Mouse (Mus musculus): ENCODE data around the gene Sipa1l1. TPM values are rescaled to one million over a fixed set of nuclear protein-coding genes. Genes with fewer than 3 reads are reported as not detected.

Gene Sipa1l1
- polyA plus RNA-seq, 1 experiment from 2014 or later, result 14.3 TPM

DNA sequence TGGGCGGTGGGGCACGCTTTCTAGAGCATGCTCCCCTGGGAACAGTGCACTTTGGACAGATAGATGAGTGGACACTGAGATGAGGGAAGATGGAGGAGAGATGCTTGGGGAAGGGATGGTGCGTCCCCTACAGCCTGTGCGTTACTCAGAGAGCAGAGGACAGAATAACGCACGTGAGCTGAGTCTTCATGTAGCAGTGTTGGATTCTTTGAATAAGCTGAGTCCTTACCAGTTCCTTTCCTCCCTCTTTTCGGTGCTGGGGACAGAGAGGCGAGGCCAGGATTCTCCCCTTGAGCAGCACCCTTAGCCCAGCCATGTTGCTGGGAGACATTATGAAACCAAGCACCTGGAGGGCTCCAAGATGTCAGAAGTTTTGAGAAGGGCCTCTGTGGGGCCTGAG is 152.3 kb downstream of the Sipa1l1 start:
- Histone ChIP-seq H3K4me2 (replicated peaks) (no peak overlapping the region), H3K4me3 (replicated peaks) (no peak overlapping the region), H3K9ac (replicated peaks) (no peak overlapping the region), H3K4me1 (replicated peaks) (peaks cover 2% of the 10 kb centered on the region; the same call in 1 of the 2 replicates), H3K27me3 (no peaks in the 10 kb centered on the region), H3K9me3 (no peaks in the 10 kb centered on the region), H3K36me3 (no peaks in the 10 kb centered on the region), H3K27ac (no peak overlapping the region)
- ATAC-seq, result no peak
- WGBS, result 80% methylated on average over 8 of the region's 8 CpGs

DNA sequence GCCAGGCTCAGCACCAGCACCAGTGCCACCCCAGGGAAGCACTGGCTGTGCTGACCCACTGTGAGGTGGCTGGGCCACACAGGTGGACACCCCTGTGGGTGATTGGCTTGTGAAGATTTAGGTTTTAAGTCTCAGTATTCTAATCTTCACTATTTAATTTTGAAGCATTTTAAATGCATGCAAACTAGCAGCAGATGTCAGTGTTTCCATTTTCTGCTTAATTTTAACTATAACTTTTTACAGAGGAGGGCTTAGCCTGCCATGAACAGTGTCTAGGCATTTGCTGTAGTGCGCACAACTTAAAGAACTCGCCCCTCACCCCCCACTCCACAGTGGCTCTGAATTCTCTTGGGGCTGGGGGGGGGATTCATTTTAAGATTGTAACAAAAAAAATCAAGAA is 152.7 kb downstream of the Sipa1l1 start:
- 92% methylated on average over 2 of the region's 2 CpGs for WGBS
- Histone ChIP-seq H3K4me1 (replicated peaks) (peaks cover 2% of the 10 kb centered on the region; the same call in 1 of the 2 replicates), H3K9ac (replicated peaks) (no peak overlapping the region), H3K27me3 (no peaks in the 10 kb centered on the region), H3K27ac (no peak overlapping the region), H3K36me3 (no peaks in the 10 kb centered on the region), H3K4me2 (replicated peaks) (no peak overlapping the region), H3K4me3 (replicated peaks) (no peak overlapping the region), H3K9me3 (no peaks in the 10 kb centered on the region)
- no peak for ATAC-seq

DNA sequence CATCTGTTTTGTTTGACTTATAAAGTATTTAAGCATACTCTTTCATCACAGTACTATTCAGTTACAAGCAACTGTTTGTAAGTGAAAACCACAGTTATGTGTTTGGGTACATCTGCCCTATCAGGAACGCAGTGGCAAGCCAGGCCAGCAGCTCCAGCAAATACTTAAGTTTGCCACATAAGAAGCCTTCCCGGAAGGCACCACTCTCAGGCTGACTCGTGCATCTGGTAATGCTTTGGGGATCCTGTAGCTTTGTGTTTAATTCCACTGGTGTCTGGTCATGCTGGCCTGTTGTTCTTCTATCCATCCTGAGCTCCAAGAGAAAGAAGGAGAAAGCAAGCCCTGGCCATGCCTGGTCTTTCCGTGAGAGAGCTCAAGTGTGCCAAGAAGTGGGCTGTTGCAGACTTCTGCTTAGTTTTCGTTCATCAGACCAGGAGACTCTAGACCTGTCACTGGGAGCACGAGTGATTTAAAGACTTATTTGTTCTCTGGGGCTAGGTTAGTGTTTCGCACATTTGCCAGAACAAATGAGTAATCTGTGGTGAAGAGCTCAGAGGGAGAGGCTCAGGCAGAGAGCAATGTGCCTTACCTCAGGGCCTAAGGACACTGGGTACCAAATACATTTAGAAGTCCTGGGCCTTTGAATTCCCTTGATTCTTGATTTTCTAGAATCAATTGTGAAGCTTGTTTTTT is 153.8 kb downstream of the Sipa1l1 start:
- H3K27me3 ChIP-seq, result no peaks in the 10 kb centered on the region
- peaks cover 2% of the 10 kb centered on the region; the same call in 1 of the 2 replicates for H3K4me1 ChIP-seq (replicated peaks)
- ATAC-seq, result no peak
- H3K27ac ChIP-seq, result no peak overlapping the region
- no peak overlapping the region for H3K4me2 ChIP-seq (replicated peaks)
- no peak overlapping the region for H3K9ac ChIP-seq (replicated peaks)
- H3K36me3 ChIP-seq, result no peaks in the 10 kb centered on the region
- no peak overlapping the region for H3K4me3 ChIP-seq (replicated peaks)
- no peaks in the 10 kb centered on the region for H3K9me3 ChIP-seq
- 77% methylated on average over 7 of the region's 7 CpGs for WGBS

DNA sequence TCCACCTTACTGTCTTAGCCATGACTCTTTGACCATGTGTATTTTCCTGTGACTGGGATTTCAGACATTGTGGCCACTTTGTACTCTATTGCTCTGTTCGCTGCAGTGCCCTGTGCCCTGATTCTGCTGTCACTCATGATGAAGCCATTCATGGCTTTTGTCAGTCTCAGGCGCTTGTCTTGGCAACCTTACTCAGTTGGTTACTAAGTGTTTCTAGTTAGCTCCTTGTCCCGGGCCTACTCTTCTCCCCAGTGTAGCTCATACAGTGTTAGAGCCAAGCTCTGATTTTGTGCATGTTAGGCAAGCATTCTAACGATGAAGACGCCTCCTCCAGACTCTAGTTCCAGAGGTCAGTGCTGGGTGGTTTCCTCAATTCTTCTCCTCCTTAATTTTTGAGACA is 155.5 kb downstream of the Sipa1l1 start:
- H3K27me3 ChIP-seq, result no peaks in the 10 kb centered on the region
- H3K4me2 ChIP-seq (replicated peaks), result no peak overlapping the region
- H3K36me3 ChIP-seq, result no peaks in the 10 kb centered on the region
- no peak for ATAC-seq
- no peak overlapping the region for H3K4me3 ChIP-seq (replicated peaks)
- no peaks in the 10 kb centered on the region for H3K9me3 ChIP-seq
- H3K9ac ChIP-seq (replicated peaks), result no peak overlapping the region
- 75% methylated on average over 5 of the region's 5 CpGs for WGBS
- no peak overlapping the region for H3K27ac ChIP-seq
- peaks cover 2% of the 10 kb centered on the region; the same call in 1 of the 2 replicates for H3K4me1 ChIP-seq (replicated peaks)

DNA sequence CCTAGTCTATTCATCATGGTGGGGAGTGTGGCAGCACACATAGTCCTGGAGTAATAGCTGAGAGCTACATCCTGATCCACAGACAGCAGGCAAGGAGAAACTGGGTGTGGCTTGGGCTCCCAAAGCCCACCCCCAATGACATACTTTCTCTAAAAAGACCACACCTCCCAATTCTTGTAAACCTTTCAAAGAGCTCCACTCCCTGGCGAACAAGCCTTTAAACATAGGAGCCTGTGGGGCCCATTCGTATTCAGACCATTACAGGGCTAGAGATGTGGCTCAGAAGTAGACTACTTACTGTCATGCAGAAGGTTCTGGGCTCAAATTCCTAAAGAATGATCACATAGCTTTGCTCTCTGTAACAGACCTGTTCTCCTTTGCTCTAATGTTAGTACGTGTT is 156.4 kb downstream of the Sipa1l1 start:
- Histone ChIP-seq H3K4me2 (replicated peaks) (no peak overlapping the region), H3K9ac (replicated peaks) (no peak overlapping the region), H3K4me1 (replicated peaks) (peaks cover 2% of the 10 kb centered on the region; the same call in 1 of the 2 replicates), H3K27me3 (no peaks in the 10 kb centered on the region), H3K36me3 (no peaks in the 10 kb centered on the region), H3K27ac (no peak overlapping the region), H3K9me3 (no peaks in the 10 kb centered on the region), H3K4me3 (replicated peaks) (no peak overlapping the region)
- 84% methylated on average over 3 of the region's 3 CpGs for WGBS
- ATAC-seq, result no peak

DNA sequence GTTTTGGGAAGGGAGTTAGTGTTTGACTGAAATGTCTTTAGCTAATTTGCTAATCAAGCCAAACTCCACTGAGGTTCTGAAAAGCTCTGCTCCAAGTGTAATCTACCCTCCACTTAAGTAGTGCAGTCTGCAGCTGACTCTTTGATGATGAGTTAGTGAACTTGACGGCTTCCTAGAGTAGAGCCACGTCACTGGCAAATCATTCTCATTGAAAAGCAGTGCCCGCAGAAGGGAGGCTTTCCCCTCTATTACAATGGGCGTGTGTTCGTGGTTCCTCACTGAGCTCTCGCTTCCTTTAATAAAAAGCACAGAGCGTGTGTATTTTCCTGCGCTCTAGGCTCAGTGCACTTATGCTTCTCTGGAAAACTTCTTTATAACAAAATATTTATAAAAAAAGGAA is 157.3 kb downstream of the Sipa1l1 start:
- Histone ChIP-seq H3K9me3 (no peaks in the 10 kb centered on the region), H3K36me3 (no peaks in the 10 kb centered on the region), H3K27me3 (no peaks in the 10 kb centered on the region), H3K4me3 (replicated peaks) (no peak overlapping the region), H3K4me2 (replicated peaks) (no peak overlapping the region), H3K9ac (replicated peaks) (no peak overlapping the region), H3K4me1 (replicated peaks) (0 out of 2 replicates have a peak, but pooled peaks cover 2% of the 10 kb centered on the region), H3K27ac (no peak overlapping the region)
- no peak for ATAC-seq
- WGBS, result 60% methylated on average over 8 of the region's 8 CpGs

DNA sequence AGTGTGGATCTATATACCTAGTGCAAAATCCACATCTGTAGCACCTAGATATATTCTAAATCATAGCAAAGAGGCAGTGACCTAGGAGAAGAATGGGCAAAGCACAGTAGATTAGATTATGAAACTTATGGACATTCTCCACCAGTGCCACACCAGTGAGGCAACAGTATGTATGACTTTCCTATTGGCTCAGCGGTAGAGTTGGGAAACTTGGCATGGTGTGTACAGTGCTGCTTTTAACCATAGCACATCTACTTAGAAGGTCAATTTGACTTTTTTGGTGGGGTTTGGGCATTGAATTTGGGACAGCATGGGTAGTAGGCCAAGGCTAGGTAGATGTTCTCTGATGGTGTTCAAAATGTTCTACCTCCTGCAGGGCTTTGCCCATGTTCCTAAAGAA is 159.0 kb downstream of the Sipa1l1 start:
- 95% methylated on average over 1 of the region's 1 CpGs for WGBS
- no peak overlapping the region for H3K27ac ChIP-seq
- no peak overlapping the region for H3K9ac ChIP-seq (replicated peaks)
- no peak overlapping the region for H3K4me2 ChIP-seq (replicated peaks)
- no peaks in the 10 kb centered on the region for H3K27me3 ChIP-seq
- H3K9me3 ChIP-seq, result no peaks in the 10 kb centered on the region
- no peaks in the 10 kb centered on the region for H3K36me3 ChIP-seq
- H3K4me3 ChIP-seq (replicated peaks), result no peak overlapping the region
- no peaks in the 10 kb centered on the region for H3K4me1 ChIP-seq (replicated peaks)
- ATAC-seq, result no peak

DNA sequence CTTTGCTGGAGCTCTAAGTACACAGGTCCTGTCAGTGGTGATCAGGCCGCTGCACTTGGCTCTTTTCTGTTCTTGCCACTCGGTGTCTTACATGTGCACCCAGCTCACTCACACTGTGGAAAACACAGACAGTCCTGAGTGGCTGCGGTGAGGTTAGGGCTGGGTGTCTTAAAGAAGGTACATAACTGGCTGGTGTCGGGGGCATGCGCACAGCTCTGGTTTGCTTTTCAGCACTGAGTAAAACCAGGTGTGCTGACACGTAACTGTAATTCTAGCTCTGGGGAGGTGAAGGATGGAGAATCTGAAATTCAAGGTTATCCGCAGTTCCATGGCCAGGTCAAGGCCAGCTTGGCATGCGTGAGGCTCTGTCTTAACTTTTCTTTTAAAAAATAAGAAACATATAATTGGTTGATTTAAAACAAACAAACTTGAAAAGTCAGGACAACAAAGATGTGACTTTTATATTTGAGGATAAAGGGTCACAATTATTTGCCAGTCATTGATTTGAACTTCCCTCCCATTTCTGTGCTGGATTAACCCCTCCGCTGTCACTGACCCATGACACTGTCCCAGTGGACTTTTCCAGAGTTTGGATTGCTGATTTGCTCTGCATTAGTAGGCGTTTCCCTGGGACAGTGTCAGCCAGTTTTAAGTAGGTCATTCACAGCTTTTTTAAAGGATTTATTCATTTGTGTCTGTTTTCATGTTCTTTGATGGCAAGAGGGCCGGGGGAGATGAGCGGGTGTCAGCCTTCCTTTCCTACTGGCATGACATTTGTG is 163.9 kb downstream of the Sipa1l1 start:
- Histone ChIP-seq H3K4me2 (replicated peaks) (no peak overlapping the region), H3K36me3 (no peaks in the 10 kb centered on the region), H3K9me3 (no peaks in the 10 kb centered on the region), H3K27me3 (no peaks in the 10 kb centered on the region), H3K4me3 (replicated peaks) (no peak overlapping the region), H3K27ac (no peak overlapping the region), H3K4me1 (replicated peaks) (peaks cover 20% of the 10 kb centered on the region), H3K9ac (replicated peaks) (no peak overlapping the region)
- no peak for ATAC-seq
- WGBS, result 77% methylated on average over 12 of the region's 12 CpGs

DNA sequence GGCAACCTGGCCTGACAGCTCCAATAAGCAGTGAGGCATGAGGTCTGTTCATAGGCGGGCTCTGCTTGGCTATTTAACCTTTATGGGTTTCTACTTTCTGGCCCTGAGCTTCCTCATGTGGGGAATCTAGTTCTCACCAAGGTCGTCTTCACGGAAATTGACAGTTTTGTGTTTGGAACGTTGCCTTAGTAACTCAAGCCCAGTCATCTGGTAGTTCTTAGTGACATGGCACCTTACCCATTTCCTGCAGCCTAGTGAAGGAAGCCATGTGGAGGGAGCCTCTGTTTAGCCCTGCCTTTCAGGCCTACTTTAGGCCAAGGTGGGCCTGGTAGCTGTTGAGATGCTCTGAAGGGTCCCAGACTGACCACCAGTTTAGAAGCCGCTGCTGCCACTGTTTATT is 164.9 kb downstream of the Sipa1l1 start:
- no peak for ATAC-seq
- H3K4me2 ChIP-seq (replicated peaks), result no peak overlapping the region
- no peaks in the 10 kb centered on the region for H3K9me3 ChIP-seq
- WGBS, result 77% methylated on average over 5 of the region's 5 CpGs
- no peak overlapping the region for H3K4me3 ChIP-seq (replicated peaks)
- no peak overlapping the region for H3K9ac ChIP-seq (replicated peaks)
- no peaks in the 10 kb centered on the region for H3K27me3 ChIP-seq
- no peak overlapping the region for H3K27ac ChIP-seq
- H3K4me1 ChIP-seq (replicated peaks), result peaks cover 22% of the 10 kb centered on the region
- H3K36me3 ChIP-seq, result no peaks in the 10 kb centered on the region

DNA sequence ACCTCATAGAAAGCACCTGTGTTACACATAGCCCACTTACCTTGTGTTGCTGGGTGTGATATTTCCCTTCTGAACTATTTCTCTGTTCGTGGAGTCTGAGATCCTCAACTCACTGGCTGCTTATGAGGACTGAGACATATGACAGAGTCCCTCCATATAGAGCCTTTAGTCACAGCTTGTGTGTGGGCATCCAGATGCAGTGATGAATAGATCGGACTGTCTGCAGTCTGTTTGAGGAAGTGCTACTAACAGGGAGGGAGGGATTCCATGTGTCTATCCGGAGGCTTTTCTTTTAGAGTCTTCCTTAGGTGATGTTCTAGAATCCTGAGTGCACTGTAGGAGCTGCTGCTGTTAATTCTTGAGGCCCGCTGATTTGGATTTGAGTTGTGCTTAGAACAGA is 165.4 kb downstream of the Sipa1l1 start:
- no peaks in the 10 kb centered on the region for H3K36me3 ChIP-seq
- H3K27ac ChIP-seq, result no peak overlapping the region
- H3K9ac ChIP-seq (replicated peaks), result no peak overlapping the region
- peaks cover 28% of the 10 kb centered on the region for H3K4me1 ChIP-seq (replicated peaks)
- no peak for ATAC-seq
- 42% methylated on average over 4 of the region's 4 CpGs for WGBS
- no peaks in the 10 kb centered on the region for H3K9me3 ChIP-seq
- H3K4me3 ChIP-seq (replicated peaks), result no peak overlapping the region
- H3K27me3 ChIP-seq, result no peaks in the 10 kb centered on the region
- no peak overlapping the region for H3K4me2 ChIP-seq (replicated peaks)

DNA sequence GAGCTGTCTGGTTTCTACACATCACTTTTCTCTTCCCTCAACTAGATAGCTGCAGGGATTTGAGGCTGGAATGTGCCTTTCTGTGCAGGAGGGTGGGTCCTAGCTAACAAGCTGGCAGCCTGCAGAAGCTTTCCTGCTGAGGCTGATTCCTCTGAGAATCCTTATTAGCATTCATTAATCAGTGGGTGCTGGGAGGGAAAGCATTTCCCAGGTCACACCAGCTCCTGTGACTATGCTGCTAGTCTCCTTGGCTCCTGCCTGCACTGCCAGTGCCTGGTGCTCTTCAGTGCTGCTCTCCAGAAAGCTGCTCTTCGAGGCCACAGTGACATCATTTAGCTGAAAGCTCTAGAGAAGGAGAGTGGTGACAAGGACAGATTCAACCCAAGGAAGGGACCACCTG is 166.0 kb downstream of the Sipa1l1 start:
- H3K27me3 ChIP-seq, result no peaks in the 10 kb centered on the region
- H3K4me3 ChIP-seq (replicated peaks), result no peak overlapping the region
- no peaks in the 10 kb centered on the region for H3K9me3 ChIP-seq
- 0 out of 2 replicates have a peak overlapping the region, but pooled peaks have one; percentile 30 for H3K27ac ChIP-seq
- no peaks in the 10 kb centered on the region for H3K36me3 ChIP-seq
- peak; percentile 40; the same call in 1 of the 2 replicates for ATAC-seq
- H3K4me2 ChIP-seq (replicated peaks), result no peak overlapping the region
- H3K4me1 ChIP-seq (replicated peaks), result peaks cover 33% of the 10 kb centered on the region
- 4% methylated on average over 1 of the region's 1 CpGs for WGBS
- H3K9ac ChIP-seq (replicated peaks), result no peak overlapping the region; the same call in 1 of the 2 replicates

DNA sequence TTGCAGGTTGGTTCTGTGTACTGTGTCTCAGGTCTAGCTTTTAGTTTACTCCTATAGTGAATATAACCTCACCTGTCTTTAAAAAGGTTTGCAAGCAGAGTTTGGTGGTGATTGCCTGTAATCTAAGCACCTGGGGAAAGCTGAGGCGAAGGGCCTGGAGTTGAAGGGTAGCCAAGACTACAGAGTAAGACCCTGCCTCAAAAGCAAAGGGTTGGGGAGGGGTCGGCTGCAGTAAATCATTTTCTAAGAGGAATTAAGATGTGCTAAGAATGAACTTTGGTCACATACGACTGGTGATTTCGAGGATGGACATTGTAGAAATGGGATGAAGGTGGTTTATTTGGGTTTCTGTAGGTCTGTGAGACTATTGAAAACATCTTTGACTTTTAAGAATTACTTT is 169.4 kb downstream of the Sipa1l1 start:
- Histone ChIP-seq H3K27ac (no peak overlapping the region), H3K4me1 (replicated peaks) (peaks cover 35% of the 10 kb centered on the region), H3K4me3 (replicated peaks) (no peak overlapping the region), H3K4me2 (replicated peaks) (no peak overlapping the region), H3K36me3 (peaks cover 12% of the 10 kb centered on the region), H3K9ac (replicated peaks) (no peak overlapping the region), H3K9me3 (no peaks in the 10 kb centered on the region), H3K27me3 (no peaks in the 10 kb centered on the region)
- ATAC-seq, result no peak
- WGBS, result 90% methylated on average over 4 of the region's 4 CpGs
